Mouse (Mus musculus) macrophage (primary cell): ENCODE data around the gene Batf2. TPM values are rescaled to one million over a fixed set of nuclear protein-coding genes. Genes with fewer than 3 reads are reported as not detected.
A peak's percentile ranks its signal among the peaks of the same experiment; 100 is the strongest.
"Not testable (repeated sequence)": the region's sequence is repeated elsewhere in the genome, so short reads cannot be mapped to it uniquely, and the experiment has no call there.

Source experiments
- H3K27ac ChIP-seq: fragments of 350-480 bp; formaldehyde crosslinking; 2 replicates; pipeline ENCODE4 v1.9.0; 2021
- H3K36me3 ChIP-seq: fragments of 350-480 bp; formaldehyde crosslinking; 2 replicates; pipeline ENCODE4 v1.9.0; 2021; ENCODE audit errors: inconsistent target
- H3K4me3 ChIP-seq: fragments of 350-480 bp; formaldehyde crosslinking; 2 replicates; pipeline ENCODE4 v1.9.0; 2021; ENCODE audit errors: inconsistent target
- H3K79me2 ChIP-seq: fragments of 350-480 bp; formaldehyde crosslinking; 2 replicates; pipeline ENCODE4 v1.9.0; 2021; ENCODE audit errors: inconsistent target
- WGBS: methylation state at CpG from one replicate; pipeline ENCODE4 v1.1.7; 2026; ENCODE audit warnings: inconsistent platforms; ENCODE audit not compliant: missing documents; 5-methylcytosine and 5-hydroxymethylcytosine counted together
- polyA plus RNA-seq: library from polyadenylated mRNA; stranded (reverse); fragments of 250-400 nt; gene quantifications from 3 replicates; pipeline ENCODE4 v1.2.4, GENCODE M21; 2018; ENCODE audit warnings: inconsistent platforms

The Batf2 gene
- polyA plus RNA-seq, 1 experiment from 2014 or later = 5.7 TPM

GRCm38 (mm10) chr19:6123330-6123729, 17.5 kb upstream of the Batf2 start:
- Histone ChIP-seq H3K27ac (no peak overlapping the region), H3K36me3 (peaks cover 10% of the 10 kb centered on the region; the same call in 1 of the 2 replicates), H3K4me3 (no peak overlapping the region), H3K79me2 (peaks cover 6% of the 10 kb centered on the region; the same call in 1 of the 2 replicates)
- 95% methylated on average over 8 of the region's 8 CpGs for WGBS

- no peak overlapping the region for H3K4me3 ChIP-seq
- H3K79me2 ChIP-seq = peaks cover 6% of the 10 kb centered on the region; the same call in 1 of the 2 replicates
- H3K27ac ChIP-seq = no peak overlapping the region
- 88% methylated on average over 2 of the region's 2 CpGs for WGBS
- peaks cover 10% of the 10 kb centered on the region; the same call in 1 of the 2 replicates for H3K36me3 ChIP-seq
Measured at GRCm38 (mm10) chr19:6124898-6125297, 15.9 kb upstream of the Batf2 start.

GRCm38 (mm10) chr19:6126289-6126688, 14.5 kb upstream of the Batf2 start:
- H3K27ac ChIP-seq = peak overlapping the region; percentile 81

GRCm38 (mm10) chr19:6126789-6127580, 13.8 kb upstream of the Batf2 start:
- peaks cover 8% of the 10 kb centered on the region; the same call in 1 of the 2 replicates for H3K36me3 ChIP-seq
- peak overlapping the region; percentile 81 for H3K27ac ChIP-seq
- peak overlapping the region; percentile 67 for H3K4me3 ChIP-seq
- H3K79me2 ChIP-seq = peaks cover 6% of the 10 kb centered on the region; the same call in 1 of the 2 replicates
- 63% methylated on average over 9 of the region's 10 CpGs for WGBS

More at GRCm38 (mm10) chr19:6126289-6126688, 14.5 kb upstream of the Batf2 start:
- peaks cover 10% of the 10 kb centered on the region; the same call in 1 of the 2 replicates for H3K36me3 ChIP-seq
- WGBS = 28% methylated on average over 4 of the region's 4 CpGs
- no peak overlapping the region; the same call in 1 of the 2 replicates for H3K4me3 ChIP-seq
- peaks cover 6% of the 10 kb centered on the region; the same call in 1 of the 2 replicates for H3K79me2 ChIP-seq

- Histone ChIP-seq H3K79me2 (peaks cover 6% of the 10 kb centered on the region; the same call in 1 of the 2 replicates), H3K36me3 (0 out of 2 replicates have a peak, but pooled peaks cover 7% of the 10 kb centered on the region), H3K4me3 (peak within 1 kb of the TSS; percentile 67), H3K27ac (peak within 1 kb of the TSS; percentile 81)
- under 1% methylated on average over 32 of the region's 32 CpGs for WGBS
Measured at GRCm38 (mm10) chr19:6127760-6128341, 12.9 kb upstream of the Batf2 start, which contains the start of gene Snx15. Snx15 (minus strand) TSS chr19:6128304.

GRCm38 (mm10) chr19:6130414-6131128, 10.2 kb upstream of the Batf2 start:
- not testable (repeated sequence) for H3K27ac ChIP-seq, H3K79me2 ChIP-seq, H3K4me3 ChIP-seq, H3K36me3 ChIP-seq
- 88% methylated on average over 7 of the region's 7 CpGs for WGBS

- 95% methylated on average over 7 of the region's 7 CpGs for WGBS
- Histone ChIP-seq H3K36me3 (no peaks in the 10 kb centered on the region), H3K4me3 (no peak overlapping the region), H3K79me2 (no peaks in the 10 kb centered on the region), H3K27ac (no peak overlapping the region)
Measured at GRCm38 (mm10) chr19:6132171-6132827, 8.5 kb upstream of the Batf2 start.

- H3K79me2 ChIP-seq, H3K4me3 ChIP-seq, H3K27ac ChIP-seq, H3K36me3 ChIP-seq: not testable (repeated sequence)
- 71% methylated on average over 1 of the region's 1 CpGs for WGBS
Measured at GRCm38 (mm10) chr19:6133197-6133596, 7.6 kb upstream of the Batf2 start.

GRCm38 (mm10) chr19:6136397-6136796, 4.4 kb upstream of the Batf2 start:
- 93% methylated on average over 3 of the region's 3 CpGs for WGBS
- Histone ChIP-seq H3K79me2 (no peaks in the 10 kb centered on the region), H3K4me3 (no peak overlapping the region), H3K36me3 (no peaks in the 10 kb centered on the region), H3K27ac (no peak overlapping the region)

GRCm38 (mm10) chr19:6139701-6140100, 1.1 kb upstream of the Batf2 start:
- Histone ChIP-seq H3K79me2 (no peaks in the 10 kb centered on the region), H3K27ac (no peak overlapping the region), H3K4me3 (peak overlapping the region; percentile 49; the same call in 1 of the 2 replicates), H3K36me3 (no peaks in the 10 kb centered on the region)
- WGBS = 92% methylated on average over 6 of the region's 6 CpGs

GRCm38 (mm10) chr19:6140374-6140677, 457 bp upstream of the Batf2 start:
- Histone ChIP-seq H3K27ac (peak overlapping the region; percentile 40), H3K79me2 (no peaks in the 10 kb centered on the region), H3K4me3 (peak overlapping the region; percentile 49), H3K36me3 (no peaks in the 10 kb centered on the region)
- WGBS = 3% methylated on average over 16 of the region's 16 CpGs

GRCm38 (mm10) chr19:6141394-6141749, 589 bp downstream of the Batf2 start, which contains the start of gene Arl2:
Arl2 (minus strand) TSS chr19:6141548.
- H3K27ac ChIP-seq = peak within 1 kb of the TSS; percentile 92
- WGBS = 4% methylated on average over 15 of the region's 15 CpGs
- H3K4me3 ChIP-seq = peak within 1 kb of the TSS; percentile 49
- no peaks in the 10 kb centered on the region for H3K36me3 ChIP-seq
- no peaks in the 10 kb centered on the region for H3K79me2 ChIP-seq

GRCm38 (mm10) chr19:6144842-6145241, 4.1 kb downstream of the Batf2 start:
- Histone ChIP-seq H3K36me3 (no peaks in the 10 kb centered on the region), H3K79me2 (no peaks in the 10 kb centered on the region), H3K27ac (no peak overlapping the region), H3K4me3 (no peak overlapping the region)
- WGBS = 85% methylated on average over 5 of the region's 5 CpGs

- no peak overlapping the region for H3K4me3 ChIP-seq
- whole genome bisulfite sequencing = 92% methylated on average over 9 of the region's 9 CpGs
Measured at GRCm38 (mm10) chr19:6155174-6155573, 14.4 kb downstream of the Batf2 start.

More at GRCm38 (mm10) chr19:6155174-6155573, 14.4 kb downstream of the Batf2 start:
- Histone ChIP-seq H3K79me2 (no peaks in the 10 kb centered on the region), H3K27ac (no peak overlapping the region), H3K36me3 (no peaks in the 10 kb centered on the region)
